Mouse (Mus musculus) CH12.LX (cell line): Measurements from ENCODE around the gene Cdk5rap3. TPM values are rescaled to one million over a fixed set of nuclear protein-coding genes. Genes with fewer than 3 reads are reported as not detected.

Source experiments
- DNase-seq: peaks from one replicate; pipeline ENCODE4 v3.0.0-alpha.2; 2013; ENCODE audit errors: extremely low read depth
- H3K27ac ChIP-seq: 2 replicates; pipeline ENCODE4 v1.5.1; 2012; ENCODE audit warnings: low read depth, mild to moderate bottlenecking, control low read depth, moderate library complexity; ENCODE audit not compliant: insufficient read depth
- H3K27me3 ChIP-seq: replicated peaks from 2 replicates; pipeline ENCODE3; 2012; ENCODE audit warnings: inconsistent platforms
- H3K36me3 ChIP-seq, 2 experiments: replicated peaks in 1 of 2; 2 replicates each; pipeline versions ENCODE3 to v1.6.1; 2012; ENCODE audit warnings: inconsistent platforms in 1 of 2, low read length in 1 of 2, mild to moderate bottlenecking in 1 of 2, mixed read lengths in 1 of 2, moderate library complexity in 1 of 2; ENCODE audit not compliant: control insufficient read depth in 1 of 2, insufficient read depth in 1 of 2
- H3K4me1 ChIP-seq, 2 experiments: 2 replicates each; pipeline ENCODE4 v1.6.1; 2012; ENCODE audit warnings: inconsistent platforms in 1 of 2, moderate library complexity in 1 of 2; ENCODE audit not compliant: insufficient read depth in 2 of 2, control insufficient read depth in 1 of 2
- H3K4me2 ChIP-seq: 2 replicates; pipeline ENCODE4 v1.6.1; 2012; ENCODE audit warnings: low read depth, mild to moderate bottlenecking, control low read depth; ENCODE audit not compliant: poor library complexity, insufficient read depth, severe bottlenecking
- H3K4me3 ChIP-seq, 3 experiments: fragments of 150-350 bp in 1 of 3; sonication (generic) in 1 of 3; replicated peaks in 1 of 3; 2 replicates each; pipeline versions ENCODE3 to v1.5.1; 2011 to 2012; ENCODE audit warnings: low read depth in 2 of 3, low read length in 2 of 3, mild to moderate bottlenecking in 2 of 3, moderate library complexity in 2 of 3, control low read depth in 1 of 3, improper control_type of control experiment in 1 of 3, inconsistent platforms in 1 of 3, mixed read lengths in 1 of 3; ENCODE audit not compliant: poor library complexity in 1 of 3
- H3K79me2 ChIP-seq: replicated peaks from 2 replicates; pipeline ENCODE4 v1.6.1; 2012; ENCODE audit warnings: mild to moderate bottlenecking, moderate library complexity; ENCODE audit not compliant: control insufficient read depth, poor library complexity, insufficient read depth, severe bottlenecking; ENCODE audit errors: extremely low read depth
- H3K9ac ChIP-seq: 2 replicates; pipeline ENCODE4 v1.6.1; 2012; ENCODE audit warnings: low read depth, mild to moderate bottlenecking, control low read depth, moderate library complexity; ENCODE audit not compliant: insufficient read depth
- H3K9me3 ChIP-seq: replicated peaks from 2 replicates; pipeline ENCODE3; 2012; ENCODE audit warnings: low read length, inconsistent platforms, mixed read lengths
- CHD1 ChIP-seq: IDR thresholded peaks from 2 replicates; pipeline ENCODE4 v1.6.1; 2012; ENCODE audit warnings: low read depth, low read length, improper control_type of control experiment, inconsistent platforms
- CTCF ChIP-seq, 2 experiments: IDR thresholded peaks in 1 of 2; conservative IDR thresholded peaks in 1 of 2; 2 replicates each; pipeline ENCODE4 v1.5.1; 2011 to 2012; ENCODE audit warnings: low read depth in 2 of 2, low read length in 2 of 2, improper control_type of control experiment in 1 of 2, inconsistent platforms in 1 of 2, mild to moderate bottlenecking in 1 of 2, moderate library complexity in 1 of 2
- ETS1 ChIP-seq: conservative IDR thresholded peaks from 2 replicates; pipeline ENCODE4 v1.6.1; 2012; ENCODE audit warnings: low read depth, mild to moderate bottlenecking, inconsistent platforms, low read length, improper control_type of control experiment, moderate library complexity
- JUN ChIP-seq: IDR thresholded peaks from 2 replicates; pipeline ENCODE4 v1.6.1; 2011; ENCODE audit warnings: low read depth, mild to moderate bottlenecking, low read length, improper control_type of control experiment, moderate library complexity; ENCODE audit not compliant: insufficient read depth
- MAX ChIP-seq: IDR thresholded peaks from 2 replicates; pipeline ENCODE4 v1.6.1; 2011; ENCODE audit warnings: low read length, improper control_type of control experiment
- MEF2A ChIP-seq: IDR thresholded peaks from 2 replicates; pipeline ENCODE4 v1.6.1; 2014; ENCODE audit warnings: low read depth, mild to moderate bottlenecking, inconsistent platforms, low read length, improper control_type of control experiment, borderline replicate concordance
- NELFE ChIP-seq: IDR thresholded peaks from 2 replicates; pipeline ENCODE4 v1.6.1; 2011; ENCODE audit warnings: low read depth, low read length, improper control_type of control experiment
- NRF1 ChIP-seq: IDR thresholded peaks from 2 replicates; pipeline ENCODE4 v1.6.1; 2014; ENCODE audit warnings: low read depth, mild to moderate bottlenecking, inconsistent platforms, low read length, improper control_type of control experiment, moderate library complexity
- SMC3 ChIP-seq: IDR thresholded peaks from 2 replicates; pipeline ENCODE4 v1.6.1; 2011; ENCODE audit warnings: low read depth, low read length, improper control_type of control experiment
- UBTF ChIP-seq: IDR thresholded peaks from 2 replicates; pipeline ENCODE4 v1.6.1; 2012; ENCODE audit warnings: low read depth, mild to moderate bottlenecking, inconsistent platforms, low read length, improper control_type of control experiment, moderate library complexity
- USF2 ChIP-seq: conservative IDR thresholded peaks from 2 replicates; pipeline ENCODE4 v1.6.1; 2011; ENCODE audit warnings: low read depth, low read length, improper control_type of control experiment
- ZMIZ1 ChIP-seq: IDR thresholded peaks from 2 replicates; pipeline ENCODE4 v1.6.1; 2012; ENCODE audit warnings: low read depth, mild to moderate bottlenecking, inconsistent platforms, low read length, improper control_type of control experiment
- ZNF384 ChIP-seq: IDR thresholded peaks from 2 replicates; pipeline ENCODE4 v1.6.1; 2012; ENCODE audit warnings: low read depth, low read length, improper control_type of control experiment, inconsistent platforms
- dilution Hi-C: fragments of 300-500 bp; cut with MboI; formaldehyde crosslinking; loops from 2 replicates; pipeline ENCODE4 v1.14.3; 2020; ENCODE audit warnings: low sequenced_read_pairs; ENCODE audit not compliant: extremely low pct_unique_long_range_greater_than_20kb, extremely low pct_ligation_motif_present
- in situ Hi-C: fragments of 300-500 bp; cut with MboI; formaldehyde crosslinking; loops from 3 replicates; pipeline ENCODE4 v1.14.3; 2019; ENCODE audit warnings: low sequenced_read_pairs, low pct_ligation_motif_present, low pct_unique_long_range_greater_than_20kb, mixed read lengths
- polyA plus RNA-seq: library from polyadenylated mRNA; unstranded; fragments of >175 nt; gene quantifications from 2 replicates; pipeline ENCODE4 v1.2.1, GENCODE M21; 2012; ENCODE audit warnings: low read depth; ENCODE audit not compliant: insufficient read length
- total RNA-seq, 2 experiments: library from RNA; depleted of rRNA; stranded (reverse); fragments of 300-350 nt in 1 of 2; fragments of >200 nt in 1 of 2; gene quantifications; 2 replicates each; pipeline ENCODE4 v1.2.3; 2012 to 2014

Cdk5rap3 gene
- total and polyA plus RNA-seq, 3 experiments = 61.6 to 112 (median 70.3) TPM

- H3K9me3 ChIP-seq = no peaks in the 10 kb centered on the region
- no peak overlapping the region for H3K4me2 ChIP-seq
- H3K27me3 ChIP-seq = peaks cover 31% of the 10 kb centered on the region
- DNase-seq = no peak
- peaks cover 18 to 30% of the 10 kb centered on the region in 2 experiments for H3K4me1 ChIP-seq
- TF ChIP-seq CTCF (conservative IDR thresholded peaks at IDR 0.05 in 1 of 2, IDR thresholded peaks at IDR 0.05 in 1 of 2; ENCODE audit: low read depth in 2 of 2, low read length in 2 of 2) = no peak
- no peak for TF ChIP-seq USF2
- TF ChIP-seq MAX = no peak
- no peak for TF ChIP-seq NRF1
- TF ChIP-seq ETS1 = no peak
- no peak for TF ChIP-seq ZNF384
- no peak for TF ChIP-seq SMC3
- TF ChIP-seq NELFE = no peak
- TF ChIP-seq CHD1 = no peak
- no peak for TF ChIP-seq UBTF
- TF ChIP-seq ZMIZ1 = no peak
- TF ChIP-seq MEF2A = no peak
- TF ChIP-seq JUN = no peak
- no peak overlapping the region for H3K27ac ChIP-seq
- dilution Hi-C loops (no loop called here), in situ Hi-C loops (loop anchor here (10.0 to 25.0 kb wide), 3 partner anchors 301 to 569 kb away; partner anchors contain the start of gene Hoxb6)
- no peaks in the 10 kb centered on the region for H3K36me3 ChIP-seq
- H3K9ac ChIP-seq = no peak overlapping the region
- H3K4me3 ChIP-seq = no peak overlapping the region
- H3K79me2 ChIP-seq = no peaks in the 10 kb centered on the region
These were observed 52.9 kb downstream of the Cdk5rap3 start for GRCm38 (mm10) chr11:96863206-96863995.

GRCm38 (mm10) chr11:96862534-96862933 is 53.8 kb downstream of the Cdk5rap3 start:
- in situ Hi-C loops (loop anchor here (10.0 to 25.0 kb wide), 3 partner anchors 300 to 568 kb away; partner anchors contain the start of gene Hoxb6), dilution Hi-C loops (no loop called here)
- peaks cover 30% of the 10 kb centered on the region for H3K27me3 ChIP-seq
- no peak overlapping the region for H3K27ac ChIP-seq
- no peak overlapping the region for H3K9ac ChIP-seq
- no peaks in the 10 kb centered on the region for H3K9me3 ChIP-seq
- H3K4me2 ChIP-seq = no peak overlapping the region
- H3K36me3 ChIP-seq = no peaks in the 10 kb centered on the region
- H3K4me1 ChIP-seq = peaks cover 18 to 30% of the 10 kb centered on the region in 2 experiments
- DNase-seq = no peak
- no peak for TF ChIP-seq MAX
- no peak overlapping the region for H3K4me3 ChIP-seq
- no peaks in the 10 kb centered on the region for H3K79me2 ChIP-seq
